Mouse (Mus musculus) neutrophil, adult 5-6 weeks (primary cell): ENCODE data around the gene Crhr1. TPM values are rescaled to one million over a fixed set of nuclear protein-coding genes. Genes with fewer than 3 reads are reported as not detected.

Experiments
- ATAC-seq: fragments of 151-379, 151-347 bp; 2 replicates; pipeline ENCODE4 v1.8.0; 2017; ENCODE audit warnings: mild to moderate bottlenecking, moderate TSS enrichment; ENCODE audit not compliant: insufficient number of reproducible peaks, poor library complexity, low FRiP score, severe bottlenecking; ENCODE audit errors: extremely low read depth
- total RNA-seq: library from RNA; stranded (forward); fragments of 200-1000 nt; gene quantifications from 2 replicates; pipeline ENCODE4 v1.2.3, GENCODE M21; 2017

Crhr1 gene
- not detected in 2 replicates for total RNA-seq

DNA sequence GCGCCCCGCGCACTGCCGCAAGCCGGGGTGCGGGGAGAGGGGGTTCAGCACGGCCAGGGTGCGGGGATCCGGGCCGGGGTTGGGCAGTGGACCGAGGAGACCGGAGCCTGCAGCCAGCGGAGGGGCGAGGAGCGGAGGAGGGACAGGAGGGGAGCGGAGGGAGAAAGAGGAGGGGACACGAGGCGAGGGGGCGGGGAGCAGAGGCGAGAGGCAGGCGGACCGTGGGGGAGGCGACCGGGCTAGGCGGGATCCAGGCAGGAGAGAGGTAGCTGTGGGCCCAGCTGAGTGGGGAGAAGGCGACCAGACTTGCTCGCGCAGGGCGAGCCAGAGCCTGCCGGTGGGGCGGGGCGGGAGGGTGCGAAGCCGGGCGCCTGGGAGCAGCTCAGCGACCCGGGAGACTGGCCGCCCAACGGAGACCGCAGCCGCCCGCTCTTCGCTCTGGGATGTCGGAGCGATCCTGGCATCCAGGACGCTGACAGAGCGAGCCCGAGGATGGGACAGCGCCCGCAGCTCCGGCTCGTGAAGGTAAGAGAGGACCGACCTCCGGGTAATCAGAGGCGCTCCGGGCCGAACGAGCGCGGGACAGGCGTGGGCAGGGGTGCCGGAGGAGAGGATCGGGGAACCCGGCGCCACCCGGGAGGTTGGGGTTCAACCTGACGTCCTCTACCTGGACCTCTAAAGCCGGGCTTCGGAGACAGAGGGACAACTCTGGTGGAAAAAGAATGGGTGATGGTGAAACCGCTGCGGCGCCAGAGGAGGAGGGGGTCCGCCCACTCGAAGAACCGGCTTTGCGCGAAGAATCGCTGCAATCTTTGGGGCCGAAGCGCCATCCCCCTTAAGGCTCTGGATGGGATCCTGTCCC is at the start of gene Crhr1:
Gene Crhr1 (plus strand): TSS at position 276 of the 862 bp plus-strand sequence.
- no peak for ATAC-seq

DNA sequence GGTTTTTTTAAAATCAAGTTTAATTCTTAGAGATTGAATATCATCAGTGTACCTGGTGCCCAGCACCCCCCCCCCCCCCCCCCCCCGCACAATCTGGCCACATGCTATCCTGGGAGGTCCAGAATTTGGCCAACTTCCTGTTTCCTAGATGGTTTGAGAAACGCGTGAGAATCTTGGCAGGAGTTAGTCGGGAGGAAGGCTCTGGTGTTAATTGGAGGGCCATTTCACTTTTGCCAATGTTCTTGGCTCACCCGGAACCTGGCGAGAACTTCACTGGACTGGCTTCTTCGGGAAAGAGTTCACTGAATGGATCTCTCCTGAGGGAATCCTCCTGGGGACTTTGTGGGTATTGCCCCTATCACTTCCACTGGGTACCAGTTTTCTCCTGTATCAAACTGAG is 49.4 kb upstream of the Crhr1 start:
- ATAC-seq = no peak

DNA sequence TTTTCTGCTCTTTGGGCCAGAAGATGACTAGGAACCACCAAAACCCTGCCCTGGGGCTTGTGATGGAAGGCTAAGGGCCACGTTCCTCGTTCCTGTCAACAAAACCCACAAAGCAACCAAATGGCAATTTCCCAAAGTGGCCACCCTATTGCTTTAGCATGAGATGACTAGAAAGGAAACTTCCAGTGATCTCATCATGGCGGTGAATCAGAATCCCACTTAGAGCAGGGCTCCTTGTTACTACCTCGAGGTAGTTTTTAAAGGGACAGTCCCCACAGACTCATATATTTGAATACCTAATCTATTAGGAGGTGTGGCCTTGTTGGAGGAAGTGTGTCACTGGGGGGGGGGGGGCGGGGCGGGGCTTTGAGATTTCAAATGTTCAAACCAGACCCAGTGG is 48.9 kb upstream of the Crhr1 start:
- no peak for ATAC-seq

GRCm38 (mm10) chr11:104088519-104088918 is 44.1 kb upstream of the Crhr1 start:
- no peak for ATAC-seq

GRCm38 (mm10) chr11:104090769-104091168 is 41.9 kb upstream of the Crhr1 start:
- no peak for ATAC-seq

DNA sequence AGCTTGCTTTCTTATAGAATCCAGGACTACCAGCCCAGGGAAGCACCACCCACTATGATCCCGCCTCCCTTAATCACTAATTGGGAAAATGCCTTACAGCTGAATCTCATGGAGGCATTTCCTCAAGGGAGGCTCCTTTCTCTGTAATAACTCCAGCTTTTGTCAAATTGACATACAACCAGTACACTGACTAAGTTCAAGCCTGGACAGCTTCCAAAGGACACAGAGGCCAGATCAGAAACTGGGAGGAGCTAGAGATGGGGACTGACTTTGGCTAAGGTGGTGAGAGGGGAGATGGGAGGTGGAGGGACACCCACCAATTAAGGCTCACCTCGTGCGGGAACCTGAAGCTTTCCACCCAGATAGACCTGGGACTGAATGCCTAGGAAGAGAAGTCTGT is 37.5 kb upstream of the Crhr1 start:
- no peak for ATAC-seq

DNA sequence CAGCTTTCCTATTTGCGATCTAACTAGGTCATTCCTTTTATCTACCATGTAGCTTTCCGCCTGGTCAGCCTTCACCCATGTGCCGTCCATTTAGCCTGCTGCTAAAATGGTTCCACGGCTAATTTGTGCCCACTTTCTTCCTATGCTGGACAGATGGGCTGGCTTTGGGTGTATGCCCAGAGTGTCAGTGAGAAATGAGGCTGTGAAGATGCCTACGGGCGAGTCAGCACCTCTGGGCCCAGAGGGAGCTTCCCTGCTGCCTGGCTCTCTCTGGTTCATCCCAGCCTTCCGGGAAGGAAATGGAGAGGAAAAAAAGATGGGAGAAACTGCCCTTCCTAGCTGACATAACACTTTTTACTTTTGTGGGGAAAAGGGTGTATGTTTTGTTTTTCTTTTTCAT is 36.1 kb upstream of the Crhr1 start:
- no peak for ATAC-seq

DNA sequence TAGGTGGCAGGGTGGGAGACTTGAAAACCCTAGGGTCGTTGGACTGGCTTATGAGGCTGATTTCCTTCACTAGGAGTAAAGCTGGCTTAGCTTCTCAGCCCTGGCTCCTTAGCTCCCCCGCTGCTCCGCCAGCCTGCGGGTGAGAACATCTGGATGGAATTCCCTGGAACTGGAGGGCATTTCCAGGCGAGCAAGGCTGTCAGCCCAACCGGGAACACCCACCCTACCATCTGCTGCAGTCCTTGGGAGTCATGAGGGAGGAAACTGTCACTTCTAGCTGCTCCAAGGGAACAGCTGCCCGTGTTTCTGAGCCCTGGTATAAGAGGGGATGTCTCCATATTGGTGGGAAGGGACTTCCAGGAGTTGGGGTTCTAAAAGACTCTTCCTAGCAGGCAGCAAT is 33.1 kb upstream of the Crhr1 start:
- no peak for ATAC-seq

GRCm38 (mm10) chr11:104102641-104103040 is 30.0 kb upstream of the Crhr1 start:
- ATAC-seq = no peak

- ATAC-seq = no peak
These were observed 26.3 kb upstream of the Crhr1 start for GRCm38 (mm10) chr11:104106329-104106728.

- no peak for ATAC-seq
These were observed 25.7 kb upstream of the Crhr1 start for GRCm38 (mm10) chr11:104106969-104107368.

DNA sequence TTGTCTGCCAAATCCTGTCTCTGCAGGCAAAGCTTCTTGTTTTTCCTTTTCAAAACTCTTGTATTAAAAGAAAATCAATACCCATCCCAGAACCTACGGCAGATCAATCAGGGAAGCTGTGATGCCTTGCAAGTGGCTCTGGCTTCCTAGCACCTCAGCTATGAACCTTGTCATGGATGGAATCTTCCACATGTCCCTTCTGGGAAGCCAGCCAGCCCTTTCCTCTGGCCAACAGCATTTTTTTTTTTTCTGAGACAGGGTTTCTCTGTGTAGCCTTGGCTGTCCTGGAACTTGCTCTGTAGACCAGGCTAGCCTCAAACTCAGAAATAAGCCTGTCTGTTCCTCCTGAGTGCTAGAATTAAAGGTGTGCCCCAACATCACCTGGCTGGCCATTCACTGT is 22.3 kb upstream of the Crhr1 start:
- ATAC-seq = no peak

GRCm38 (mm10) chr11:104111851-104112250 is 20.8 kb upstream of the Crhr1 start:
- no peak for ATAC-seq

- ATAC-seq = no peak
These were observed 19.0 kb upstream of the Crhr1 start for GRCm38 (mm10) chr11:104113699-104114098.

- no peak for ATAC-seq
These were observed 18.0 kb upstream of the Crhr1 start for GRCm38 (mm10) chr11:104114690-104115089.

DNA sequence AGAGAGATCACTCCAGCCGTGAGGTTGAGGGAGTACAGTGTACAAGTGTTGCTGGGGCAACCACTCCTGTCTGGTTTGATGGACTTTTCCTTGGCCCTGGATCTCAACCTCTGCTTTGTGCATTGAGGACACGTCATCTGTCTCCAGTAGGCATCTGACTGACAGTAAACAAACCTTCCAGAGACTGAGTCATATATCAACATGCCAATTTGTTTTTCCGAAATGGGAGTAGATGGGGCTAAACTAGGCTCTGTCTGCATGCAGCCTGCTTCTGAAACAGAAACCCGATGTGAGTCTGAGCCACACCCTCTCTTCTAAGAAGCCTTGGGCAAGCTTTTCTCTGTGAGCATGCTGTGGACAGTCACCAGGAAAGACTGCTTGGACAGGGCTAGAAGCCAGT is 14.3 kb upstream of the Crhr1 start:
- ATAC-seq = no peak

DNA sequence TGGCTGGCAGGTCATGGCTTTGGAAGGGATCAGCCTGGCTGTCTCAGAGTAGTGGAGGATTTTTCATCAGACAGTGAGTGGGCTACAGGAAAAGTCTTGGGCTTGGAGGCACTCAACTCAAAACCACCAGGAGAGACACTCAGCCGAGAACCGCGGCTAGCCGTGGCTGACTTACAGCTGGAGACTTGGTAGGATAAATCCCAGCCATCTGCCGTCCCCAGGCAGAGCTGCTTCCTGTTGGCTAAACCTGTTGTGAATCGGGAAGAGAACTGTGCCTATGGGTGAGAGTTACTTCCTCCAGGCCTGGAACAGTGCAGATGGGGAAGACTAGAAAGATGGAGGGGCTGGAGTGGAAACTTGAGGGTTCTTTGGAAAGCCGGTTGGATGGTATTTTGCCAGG is 9.7 kb upstream of the Crhr1 start:
- no peak for ATAC-seq

DNA sequence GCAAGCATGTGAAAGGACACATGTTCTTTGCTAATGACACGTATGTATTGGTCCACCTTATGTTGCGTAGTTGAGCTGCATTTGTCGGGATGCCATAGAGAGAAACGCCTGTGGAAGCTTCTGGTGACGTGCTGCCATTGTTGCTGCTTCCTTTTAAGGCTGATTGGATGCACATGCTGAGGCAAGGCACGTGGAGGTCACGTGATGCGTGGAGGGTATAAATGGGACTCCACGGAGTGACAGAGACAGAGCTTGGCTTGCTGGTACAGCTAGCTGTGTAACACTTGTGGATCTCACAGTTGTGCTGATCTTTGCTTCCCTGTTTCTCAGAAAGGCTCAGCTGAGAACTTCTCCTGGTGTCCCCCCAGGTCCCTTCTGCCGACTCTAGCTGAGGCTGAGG is 9.2 kb upstream of the Crhr1 start:
- no peak for ATAC-seq

GRCm38 (mm10) chr11:104124582-104124981 is 8.1 kb upstream of the Crhr1 start:
- no peak for ATAC-seq

GRCm38 (mm10) chr11:104129466-104129865 is 3.2 kb upstream of the Crhr1 start:
- no peak for ATAC-seq
